Mouse (Mus musculus): ENCODE measurements around the gene ccdc198. TPM values are rescaled to one million over a fixed set of nuclear protein-coding genes. Genes with fewer than 3 reads are reported as not detected.

The ccdc198 gene
- total and polyA plus RNA-seq, 3 experiments: 0.05 TPM; not detected in 2

GRCm38 (mm10) chr14:49171867-49172581 is 73.2 kb downstream of the ccdc198 start, which contains the start of gene Naa30:
Gene Naa30, plus strand, starts transcription at chr14:49172226.
- no peak for TF ChIP-seq TAL1 (conservative IDR thresholded peaks at IDR 0.05; ENCODE audit: low read depth, low read length)
- no peak for TF ChIP-seq POLR2AphosphoS5 (IDR thresholded peaks at IDR 0.05; ENCODE audit: insufficient replicate concordance, low read depth, low read length)
- no peak for TF ChIP-seq GATA2 (IDR thresholded peaks at IDR 0.05; ENCODE audit: borderline replicate concordance, low read depth, low read length)
- TF ChIP-seq GATA1 (IDR thresholded peaks at IDR 0.05; ENCODE audit: borderline replicate concordance, low read length): no peak
- no peak for TF ChIP-seq CTCF (IDR thresholded peaks at IDR 0.05; ENCODE audit: low read depth, low read length)
- peak; percentile 88 for DNase-seq (ENCODE audit: low spot score)
- peak within 1 kb of the TSS; percentile 97 for H3K4me3 ChIP-seq (ENCODE audit: low read depth, low read length)

DNA sequence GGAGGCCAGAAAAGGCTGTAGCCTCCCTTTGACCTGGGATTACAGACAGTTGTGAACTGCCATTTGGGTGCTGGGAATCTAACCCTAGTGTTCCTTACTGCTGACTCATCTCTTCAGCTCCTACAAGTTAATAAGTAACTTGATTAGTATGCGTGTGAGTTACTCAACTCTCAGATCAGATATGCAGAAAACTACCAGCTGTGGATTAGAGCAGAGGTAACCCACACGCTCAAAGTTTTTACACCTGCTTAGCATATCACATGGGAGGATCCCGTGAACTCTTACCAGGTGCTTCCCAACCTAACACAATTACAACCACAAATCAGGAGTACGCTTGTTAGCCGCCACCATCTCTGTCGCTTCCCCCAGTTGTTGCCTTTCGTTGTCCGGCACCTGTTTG is 74.0 kb downstream of the ccdc198 start:
- Histone ChIP-seq H3K4me3 (ENCODE audit: low read depth, low read length) (peak overlapping the region; percentile 97), H3K9me3 (replicated peaks) (no peaks in the 10 kb centered on the region), H3K36me3 (replicated peaks) (peaks cover 16% of the 10 kb centered on the region), H3K27me3 (ENCODE audit: insufficient read depth, low read length) (no peaks in the 10 kb centered on the region), H3K4me1 (ENCODE audit: insufficient read depth, low read depth, low read length) (peaks cover 24% of the 10 kb centered on the region)
- DNase-seq (ENCODE audit: low spot score) (no peak), ATAC-seq (ENCODE audit: extremely low read depth, insufficient number of reproducible peaks, low FRiP score, poor library complexity, severe bottlenecking) (no peak)
- no peak for TF ChIP-seq GATA1 (IDR thresholded peaks at IDR 0.05; ENCODE audit: borderline replicate concordance, low read length)
- TF ChIP-seq CTCF (IDR thresholded peaks at IDR 0.05; ENCODE audit: low read depth, low read length): no peak
- no peak for TF ChIP-seq GATA2 (IDR thresholded peaks at IDR 0.05; ENCODE audit: borderline replicate concordance, low read depth, low read length)
- TF ChIP-seq POLR2AphosphoS5 (IDR thresholded peaks at IDR 0.05; ENCODE audit: insufficient replicate concordance, low read depth, low read length): no peak
- no peak for TF ChIP-seq TAL1 (conservative IDR thresholded peaks at IDR 0.05; ENCODE audit: low read depth, low read length)

More at GRCm38 (mm10) chr14:49171867-49172581, 73.2 kb downstream of the ccdc198 start, which contains the start of gene Naa30:
- peak; percentile 95 for ATAC-seq (ENCODE audit: extremely low read depth, insufficient number of reproducible peaks, low FRiP score, poor library complexity, severe bottlenecking)
- peaks cover 16% of the 10 kb centered on the region for H3K36me3 ChIP-seq (replicated peaks)
- no peaks in the 10 kb centered on the region for H3K9me3 ChIP-seq (replicated peaks)
- H3K27me3 ChIP-seq (ENCODE audit: insufficient read depth, low read length): no peaks in the 10 kb centered on the region
- peaks cover 24% of the 10 kb centered on the region for H3K4me1 ChIP-seq (ENCODE audit: insufficient read depth, low read depth, low read length)

Other genes starting within 250 kb of the ccdc198 start
- 54.2 and 55.4 TPM in 2 replicates for gene Ap5m1, start 179.4 kb downstream of the ccdc198 start, total RNA-seq (2014; fragmentation: Nextera tagmentation)
- gene Ap5m1, start 179.4 kb downstream of the ccdc198 start, total RNA-seq (2017): 39.4 and 45.7 TPM in 2 replicates
- 2.4 and 6.1 TPM in 2 replicates for gene Ap5m1, start 179.4 kb downstream of the ccdc198 start, polyA plus RNA-seq (2012)
- 70.8 and 75.3 TPM in 2 replicates for gene Exoc5, start 178.8 kb downstream of the ccdc198 start, total RNA-seq (2014; fragmentation: Nextera tagmentation)
- 85.7 and 102 TPM in 2 replicates for gene Exoc5, start 178.8 kb downstream of the ccdc198 start, total RNA-seq (2017)
- gene Exoc5, start 178.8 kb downstream of the ccdc198 start, polyA plus RNA-seq (2012): 7.0 and 7.7 TPM in 2 replicates
- gene Naa30, start 73.2 kb downstream of the ccdc198 start, total RNA-seq (2014; fragmentation: Nextera tagmentation): 44.5 and 61.6 TPM in 2 replicates
- gene Naa30, start 73.2 kb downstream of the ccdc198 start, total RNA-seq (2017): 42.7 and 56.7 TPM in 2 replicates
- gene Naa30, start 73.2 kb downstream of the ccdc198 start, polyA plus RNA-seq (2012): 14.8 and 19.1 TPM in 2 replicates

Data from G1E (cell line).